ENCODE assay signal across 1 mouse cellular context in genomic region chr16:18811032-18811431, GRCm38 (mm10).
TF ChIP-seq lines count a peak whose summit lies in the region.

No protein-coding gene starts in this region.

TF ChIP-seq in CH12.LX, 34 proteins besides CTCF, POLR2A, EP300 and RAD21:
- 0 out of 2 replicates have a peak, but pooled peaks have one; percentile 12 for TF ChIP-seq JUND (conservative IDR thresholded peaks at IDR 0.05; ENCODE audit: low read depth, low read length)
- no peak; the same call in 1 of the 2 replicates for TF ChIP-seq MEF2A (IDR thresholded peaks at IDR 0.05; ENCODE audit: borderline replicate concordance, low read depth, low read length)
- TF ChIP-seq MAZ (IDR thresholded peaks at IDR 0.05; ENCODE audit: low read depth, low read length) = 0 out of 2 replicates have a peak, but pooled peaks have one; percentile 48
- no peak for TF ChIP-seq RCOR1 (conservative IDR thresholded peaks at IDR 0.05; ENCODE audit: low read depth, low read length)
